Mouse (Mus musculus): ENCODE measurements around the gene Emp2. TPM values are rescaled to one million over a fixed set of nuclear protein-coding genes. Genes with fewer than 3 reads are reported as not detected.
"Not testable (repeated sequence)": the region's sequence is repeated elsewhere in the genome, so short reads cannot be mapped to it uniquely, and the experiment has no call there.

Emp2 gene
- polyA plus RNA-seq, 1 experiment from 2014 or later: 3.2 TPM

- 86% methylated on average over 5 of the region's 5 CpGs for WGBS
- not testable (repeated sequence) for DNase-seq (ENCODE audit: low spot score); H3K27me3 ChIP-seq (ENCODE audit: insufficient read depth, poor library complexity, severe bottlenecking); H3K4me3 ChIP-seq; H3K27ac ChIP-seq; H3K4me1 ChIP-seq (replicated peaks); H3K36me3 ChIP-seq
- peaks cover 13% of the 10 kb centered on the region for H3K9me3 ChIP-seq
Observed at GRCm38 (mm10) chr16:10276778-10277177, 37.0 kb downstream of the Emp2 start.

GRCm38 (mm10) chr16:10274465-10274864 lies 39.3 kb downstream of the Emp2 start:
- Histone ChIP-seq H3K27me3 (ENCODE audit: insufficient read depth, poor library complexity, severe bottlenecking) (no peaks in the 10 kb centered on the region), H3K36me3 (no peaks in the 10 kb centered on the region), H3K4me3 (no peak overlapping the region), H3K27ac (no peak overlapping the region), H3K9me3 (peaks cover 13% of the 10 kb centered on the region), H3K4me1 (replicated peaks) (no peaks in the 10 kb centered on the region)
- 66% methylated on average over 4 of the region's 4 CpGs for WGBS
- DNase-seq (ENCODE audit: low spot score): no peak

- Histone ChIP-seq H3K36me3 (no peaks in the 10 kb centered on the region), H3K4me3 (no peak overlapping the region), H3K9me3 (peaks cover 13% of the 10 kb centered on the region), H3K27ac (no peak overlapping the region), H3K4me1 (replicated peaks) (no peaks in the 10 kb centered on the region), H3K27me3 (ENCODE audit: insufficient read depth, poor library complexity, severe bottlenecking) (no peaks in the 10 kb centered on the region)
- WGBS: 34% methylated on average over 3 of the region's 3 CpGs
- DNase-seq (ENCODE audit: low spot score): peak; percentile 17
Observed at GRCm38 (mm10) chr16:10272256-10272655, 41.5 kb downstream of the Emp2 start.

GRCm38 (mm10) chr16:10253993-10254392 lies 59.8 kb downstream of the Emp2 start:
- no peak overlapping the region for H3K4me3 ChIP-seq
- no peak overlapping the region for H3K27ac ChIP-seq
- H3K27me3 ChIP-seq (ENCODE audit: insufficient read depth, poor library complexity, severe bottlenecking): no peaks in the 10 kb centered on the region
- 29% methylated on average over 1 of the region's 1 CpGs for WGBS
- peaks cover 10% of the 10 kb centered on the region for H3K4me1 ChIP-seq (replicated peaks)
- no peaks in the 10 kb centered on the region for H3K36me3 ChIP-seq
- H3K9me3 ChIP-seq: peaks cover 4% of the 10 kb centered on the region; the same call in 1 of the 2 replicates
- DNase-seq (ENCODE audit: low spot score): peak; percentile 43

GRCm38 (mm10) chr16:10236601-10237000 lies 77.2 kb downstream of the Emp2 start:
- Histone ChIP-seq H3K4me3 (no peak overlapping the region), H3K27ac (no peak overlapping the region), H3K27me3 (ENCODE audit: insufficient read depth, poor library complexity, severe bottlenecking) (no peaks in the 10 kb centered on the region), H3K4me1 (replicated peaks) (no peaks in the 10 kb centered on the region), H3K36me3 (no peaks in the 10 kb centered on the region), H3K9me3 (no peaks in the 10 kb centered on the region)
- no peak for DNase-seq (ENCODE audit: low spot score)

Other genes starting within 250 kb of the Emp2 start
- gene Rpl39l, start 143.7 kb downstream of the Emp2 start, polyA plus RNA-seq (2016; fragmentation: Nextera tagmentation; extraction: Ambion mirVana): 0.20 and 0.55 TPM in 2 replicates
- 0.95 and 1.2 TPM in 2 replicates for gene Atf7ip2, start 121.3 kb downstream of the Emp2 start, polyA plus RNA-seq (2016; fragmentation: Nextera tagmentation; extraction: Ambion mirVana)
- gene Tekt5, start 81.5 kb upstream of the Emp2 start, polyA plus RNA-seq (2016; fragmentation: Nextera tagmentation; extraction: Ambion mirVana): 0.11 and 0.16 TPM in 2 replicates
- 73.5 and 77.1 TPM in 2 replicates for gene Nubp1, start 98.0 kb upstream of the Emp2 start, polyA plus RNA-seq (2016; fragmentation: Nextera tagmentation; extraction: Ambion mirVana)
- 19.6 and 24.9 TPM in 2 replicates for gene Tvp23a, start 133.4 kb upstream of the Emp2 start, polyA plus RNA-seq (2016; fragmentation: Nextera tagmentation; extraction: Ambion mirVana)
- gene Ciita, start 166.1 kb upstream of the Emp2 start, polyA plus RNA-seq (2016; fragmentation: Nextera tagmentation; extraction: Ambion mirVana): 0.15 and 0.16 TPM in 2 replicates
- gene Dexi, start 229.1 kb upstream of the Emp2 start, polyA plus RNA-seq (2016; fragmentation: Nextera tagmentation; extraction: Ambion mirVana): 14.9 and 22.1 TPM in 2 replicates
- gene Clec16a, start 231.4 kb upstream of the Emp2 start, polyA plus RNA-seq (2016; fragmentation: Nextera tagmentation; extraction: Ambion mirVana): 34.5 and 35.0 TPM in 2 replicates